Mouse (Mus musculus) gastrocnemius, adult 2 months (tissue): Measurements from ENCODE around the gene Klhl35. TPM values are rescaled to one million over a fixed set of nuclear protein-coding genes. Genes with fewer than 3 reads are reported as not detected.

Source experiments
- DNase-seq: peaks from one replicate; pipeline ENCODE4 v3.0.0; 2022
- H3K27ac ChIP-seq: fragments of 200-600 bp; 2 replicates; pipeline ENCODE4 v1.8.1; 2022; ENCODE audit warnings: mild to moderate bottlenecking
- H3K4me3 ChIP-seq: fragments of 200-600 bp; 2 replicates; pipeline ENCODE4 v1.8.1; 2022; ENCODE audit warnings: mild to moderate bottlenecking, moderate library complexity
- CTCF ChIP-seq: fragments of 200-600 bp; IDR thresholded peaks from 2 replicates; pipeline ENCODE4 v1.8.1; 2022; ENCODE audit warnings: antibody characterized with exemption, mild to moderate bottlenecking, moderate library complexity
- intact Hi-C: fragments of 180-260 bp; cut with DNase I; formaldehyde crosslinking; loops from one replicate; pipeline ENCODE4 v1.15.1; 2025
- total RNA-seq, 2 experiments: library from RNA; stranded (reverse); gene quantifications; 2 replicates each; pipeline ENCODE4 v1.2.3; 2021

The Klhl35 gene
- total RNA-seq, 2 experiments from 2014 or later = not detected

GRCm38 (mm10) chr7:99438881-99439280 is 26.9 kb upstream of the Klhl35 start:
- no peak for DNase-seq
- TF ChIP-seq CTCF = peak; percentile 44
- Histone ChIP-seq H3K4me3 (no peak overlapping the region), H3K27ac (no peak overlapping the region)
- intact Hi-C loops = no loop called here

- H3K27ac ChIP-seq = peak overlapping the region; percentile 25; the same call in 1 of the 2 replicates
- intact Hi-C loops = no loop called here
- TF ChIP-seq CTCF = no peak
- no peak overlapping the region for H3K4me3 ChIP-seq
- DNase-seq = peak; percentile 59
Observed at GRCm38 (mm10) chr7:99441534-99442072, 24.2 kb upstream of the Klhl35 start.

- TF ChIP-seq CTCF = no peak
- intact Hi-C loops = no loop called here
- peak overlapping the region; percentile 62; the same call in 1 of the 2 replicates for H3K27ac ChIP-seq
- DNase-seq = peak; percentile 45
- H3K4me3 ChIP-seq = no peak overlapping the region
Observed at GRCm38 (mm10) chr7:99443164-99443563, 22.6 kb upstream of the Klhl35 start.

- Histone ChIP-seq H3K27ac (no peak overlapping the region), H3K4me3 (no peak overlapping the region)
- intact Hi-C loops = no loop called here
- DNase-seq = no peak
- peak; percentile 66 for TF ChIP-seq CTCF
Observed at GRCm38 (mm10) chr7:99444012-99444411, 21.8 kb upstream of the Klhl35 start.

- intact Hi-C loops = no loop called here
- Histone ChIP-seq H3K4me3 (no peak overlapping the region), H3K27ac (no peak overlapping the region)
- no peak for DNase-seq
- peak; percentile 30; the same call in 1 of the 2 replicates for TF ChIP-seq CTCF
Observed at GRCm38 (mm10) chr7:99445833-99446232, 20.0 kb upstream of the Klhl35 start.

- Histone ChIP-seq H3K27ac (no peak overlapping the region), H3K4me3 (no peak overlapping the region)
- no peak for TF ChIP-seq CTCF
- DNase-seq = no peak
- intact Hi-C loops = no loop called here
Observed at GRCm38 (mm10) chr7:99447323-99447722, 18.5 kb upstream of the Klhl35 start.

GRCm38 (mm10) chr7:99448619-99449018 is 17.2 kb upstream of the Klhl35 start:
- no peak for DNase-seq
- no peak for TF ChIP-seq CTCF
- Histone ChIP-seq H3K4me3 (no peak overlapping the region), H3K27ac (no peak overlapping the region)
- intact Hi-C loops = no loop called here

- intact Hi-C loops = no loop called here
Observed at GRCm38 (mm10) chr7:99449063-99449462, 16.7 kb upstream of the Klhl35 start.

GRCm38 (mm10) chr7:99449751-99450150 is 16.1 kb upstream of the Klhl35 start:
- intact Hi-C loops = loop anchor here (1.0 to 2.0 kb wide), 2 partner anchors 74 to 117 kb away; no protein-coding TSS in a partner anchor
- TF ChIP-seq CTCF = no peak
- Histone ChIP-seq H3K4me3 (no peak overlapping the region), H3K27ac (no peak overlapping the region)
- DNase-seq = no peak

More at GRCm38 (mm10) chr7:99449063-99449462, 16.7 kb upstream of the Klhl35 start:
- no peak for DNase-seq
- no peak overlapping the region for H3K4me3 ChIP-seq
- no peak overlapping the region for H3K27ac ChIP-seq
- TF ChIP-seq CTCF = no peak

- no peak overlapping the region for H3K4me3 ChIP-seq
- intact Hi-C loops = loop anchor here (1.0 to 2.0 kb wide), 2 partner anchors 75 to 118 kb away; no protein-coding TSS in a partner anchor
- DNase-seq = peak; percentile 54
- peak; percentile 93 for TF ChIP-seq CTCF
- H3K27ac ChIP-seq = no peak overlapping the region
Observed at GRCm38 (mm10) chr7:99450703-99451102, 15.1 kb upstream of the Klhl35 start.

- intact Hi-C loops = no loop called here
- Histone ChIP-seq H3K4me3 (no peak overlapping the region), H3K27ac (no peak overlapping the region)
- DNase-seq = no peak
- no peak for TF ChIP-seq CTCF
Observed at GRCm38 (mm10) chr7:99452859-99453258, 12.9 kb upstream of the Klhl35 start.

GRCm38 (mm10) chr7:99454044-99454443 is 11.8 kb upstream of the Klhl35 start:
- H3K27ac ChIP-seq = no peak overlapping the region
- intact Hi-C loops = no loop called here
- TF ChIP-seq CTCF = no peak
- no peak for DNase-seq
- H3K4me3 ChIP-seq = no peak overlapping the region

GRCm38 (mm10) chr7:99458849-99459248 is 7.0 kb upstream of the Klhl35 start:
- H3K4me3 ChIP-seq = no peak overlapping the region
- intact Hi-C loops = no loop called here
- no peak for TF ChIP-seq CTCF

More at GRCm38 (mm10) chr7:99458849-99459248, 7.0 kb upstream of the Klhl35 start:
- no peak for DNase-seq
- H3K27ac ChIP-seq = no peak overlapping the region
